Mouse (Mus musculus) adrenal gland (tissue): ENCODE data around the gene Tmem203.

Experiments
- intact Hi-C: fragments of 180-260 bp; cut with DNase I; formaldehyde crosslinking; loops from one replicate; pipeline ENCODE4 v1.15.1; 2025

The Tmem203 gene

DNA sequence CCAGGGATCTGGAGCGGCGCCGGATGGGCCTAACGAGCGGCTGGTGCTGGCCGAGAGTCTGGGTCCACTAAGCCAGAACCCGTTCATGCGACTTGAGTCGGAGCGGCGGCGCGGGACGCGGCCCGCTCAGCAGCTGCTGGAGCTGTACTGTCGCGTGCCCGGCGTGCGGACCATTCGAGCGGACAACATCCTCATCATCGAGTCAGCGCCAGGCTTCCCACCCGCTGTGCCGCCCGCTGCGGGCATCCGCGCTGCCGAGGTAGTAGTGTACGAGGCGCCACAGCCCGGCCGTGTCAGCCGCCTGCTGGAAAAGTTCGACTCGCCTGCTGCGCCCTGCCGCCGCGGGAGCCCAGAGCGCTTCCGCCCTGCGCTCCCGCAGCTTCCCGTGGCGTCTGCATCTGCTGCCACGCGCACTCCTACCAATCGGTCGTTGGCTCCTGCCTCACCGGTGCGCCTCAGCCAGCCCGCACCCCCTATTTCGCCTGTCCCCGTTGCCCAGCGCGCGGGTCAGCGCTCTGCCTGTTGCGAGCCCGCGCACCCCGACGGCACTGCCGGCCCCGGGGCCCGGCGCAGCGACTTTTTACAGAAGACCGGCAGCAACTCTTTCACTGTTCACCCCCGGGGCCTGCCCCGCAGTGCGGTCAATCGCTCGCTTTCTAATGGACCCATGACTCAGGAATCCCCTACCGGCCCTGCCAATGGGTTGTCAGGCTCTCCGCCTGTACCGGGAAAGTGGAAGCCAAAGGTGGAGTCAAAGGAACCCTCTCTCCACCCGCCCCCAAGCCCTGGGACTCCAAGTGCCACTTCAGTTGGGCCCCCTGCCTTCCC is 7.8 kb downstream of the Tmem203 start:
- intact Hi-C loops, result no loop called here

DNA sequence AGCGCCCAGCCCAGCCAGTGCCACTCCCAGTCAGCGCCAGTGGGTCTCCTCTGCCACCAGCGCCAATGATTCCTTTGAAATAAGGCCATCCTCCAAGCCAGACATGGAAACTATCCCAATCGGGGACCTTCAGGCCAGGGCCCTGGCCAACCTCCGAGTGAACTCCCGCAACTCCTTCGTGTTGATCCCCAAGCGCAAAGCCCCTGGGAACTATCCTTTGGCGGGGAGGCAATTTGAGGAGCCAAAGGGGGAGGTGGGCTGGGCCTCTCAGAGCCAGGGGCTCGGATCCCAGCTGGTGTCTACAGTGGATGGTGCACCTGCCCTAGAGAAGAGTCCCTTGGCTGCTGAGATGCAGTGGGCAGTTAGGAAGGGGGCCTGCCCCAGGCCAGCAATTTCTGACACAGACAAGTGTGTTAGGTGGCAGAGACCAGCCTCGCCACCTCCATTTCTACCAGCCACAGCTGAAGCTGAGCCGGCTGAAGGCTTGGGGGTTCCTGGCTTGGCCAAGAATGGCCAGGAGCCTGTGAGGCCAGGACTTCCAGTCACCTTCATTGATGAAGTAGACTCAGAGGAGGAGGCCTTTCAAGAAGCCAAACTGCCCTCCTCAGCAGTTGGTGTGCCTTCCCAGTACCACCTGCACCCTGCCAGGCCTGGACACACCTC is 8.5 kb downstream of the Tmem203 start:
- intact Hi-C loops, result no loop called here

DNA sequence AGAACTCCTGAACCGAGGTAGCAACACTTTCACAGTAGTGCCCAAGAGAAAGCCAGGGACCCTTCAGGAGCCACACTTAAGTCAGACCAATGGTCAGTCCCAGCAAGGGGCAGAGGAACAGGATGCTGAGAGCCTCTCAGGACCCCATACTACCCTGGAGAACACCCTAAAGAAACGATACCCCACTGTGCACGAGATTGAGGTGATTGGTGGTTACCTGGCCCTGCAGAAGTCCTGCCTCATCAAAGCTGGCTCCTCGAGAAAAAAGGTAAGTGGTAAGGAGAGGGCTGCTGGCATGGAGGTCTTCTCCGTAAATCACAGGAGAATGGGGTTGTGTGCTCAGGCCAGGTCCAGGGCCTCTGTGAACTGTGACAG is 9.0 kb downstream of the Tmem203 start:
- intact Hi-C loops, result no loop called here

DNA sequence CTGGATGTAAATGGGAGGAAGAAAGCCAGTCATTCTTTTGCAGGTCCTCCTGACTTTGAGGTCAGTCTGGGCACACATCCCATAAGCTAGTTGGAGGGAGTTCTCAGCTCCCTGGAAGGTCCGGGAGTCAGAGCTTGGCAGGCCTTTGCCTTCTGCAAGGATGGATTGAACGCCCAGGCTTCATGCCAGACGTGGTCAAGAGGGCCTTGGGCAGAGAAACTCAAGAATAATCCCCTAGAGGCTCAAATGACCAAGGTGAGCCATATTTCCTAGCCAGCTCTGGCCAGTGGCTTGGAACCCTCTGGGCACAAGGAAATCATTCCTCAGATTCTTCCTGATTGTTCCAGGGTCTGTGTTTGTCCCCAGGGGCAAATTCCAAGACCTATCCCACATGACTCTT is 9.6 kb downstream of the Tmem203 start:
- intact Hi-C loops, result no loop called here

DNA sequence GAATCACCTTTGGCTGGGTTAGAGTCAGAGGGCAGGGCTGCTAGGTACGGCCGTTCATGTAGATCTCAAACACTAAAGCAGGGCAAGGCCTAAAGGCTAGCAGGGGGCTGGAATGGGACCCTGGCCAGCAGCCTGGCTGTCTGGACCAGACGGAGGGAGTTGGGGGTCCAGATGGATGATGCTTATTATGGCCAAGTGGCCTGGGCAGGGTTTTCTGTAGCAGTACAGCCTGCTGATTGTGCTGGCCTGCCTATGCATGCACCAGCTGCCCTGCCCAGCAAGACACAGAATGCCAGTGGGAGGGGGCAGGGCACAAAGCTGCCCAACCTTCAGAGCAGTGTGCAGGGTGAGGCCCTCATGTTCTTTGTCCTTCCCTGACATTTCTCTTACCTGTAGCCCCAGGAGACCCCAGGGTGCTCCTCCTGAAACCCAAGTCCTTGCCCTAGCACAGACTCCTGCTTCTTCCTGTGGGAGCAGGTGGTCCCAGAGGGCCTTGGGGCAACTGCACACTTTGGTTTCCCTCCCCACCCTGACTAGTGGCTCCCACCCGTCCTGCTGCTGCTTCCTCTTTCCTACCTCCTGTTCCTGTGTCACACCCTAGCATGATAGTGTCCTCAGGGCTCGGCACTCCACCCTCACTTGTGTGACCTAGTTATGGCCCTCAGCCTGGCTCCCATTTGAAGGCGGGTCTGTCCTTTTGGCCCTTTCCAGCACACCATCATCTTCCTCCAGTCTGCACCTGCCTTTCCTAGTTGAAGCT is 10.8 kb downstream of the Tmem203 start:
- intact Hi-C loops, result no loop called here

DNA sequence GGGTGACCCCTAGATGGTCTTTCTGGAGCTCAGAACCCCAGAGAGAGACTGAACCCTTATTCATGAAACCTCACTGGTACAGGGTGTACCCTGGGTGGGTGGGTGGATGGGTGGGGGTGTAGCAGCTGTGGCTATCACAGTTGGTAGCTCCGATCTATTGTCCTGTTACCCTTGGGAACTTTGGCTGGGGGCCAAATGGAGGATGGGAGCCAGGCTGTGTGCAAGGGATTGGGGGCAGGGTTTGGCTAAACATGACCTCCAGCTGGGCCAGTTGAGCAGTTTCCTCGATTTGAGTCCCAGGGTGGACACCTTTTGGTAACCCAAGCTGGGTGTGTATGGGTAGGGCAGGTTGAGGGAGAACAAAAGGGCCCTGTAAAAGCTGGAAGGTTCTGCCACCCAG is 11.5 kb downstream of the Tmem203 start:
- intact Hi-C loops, result no loop called here

DNA sequence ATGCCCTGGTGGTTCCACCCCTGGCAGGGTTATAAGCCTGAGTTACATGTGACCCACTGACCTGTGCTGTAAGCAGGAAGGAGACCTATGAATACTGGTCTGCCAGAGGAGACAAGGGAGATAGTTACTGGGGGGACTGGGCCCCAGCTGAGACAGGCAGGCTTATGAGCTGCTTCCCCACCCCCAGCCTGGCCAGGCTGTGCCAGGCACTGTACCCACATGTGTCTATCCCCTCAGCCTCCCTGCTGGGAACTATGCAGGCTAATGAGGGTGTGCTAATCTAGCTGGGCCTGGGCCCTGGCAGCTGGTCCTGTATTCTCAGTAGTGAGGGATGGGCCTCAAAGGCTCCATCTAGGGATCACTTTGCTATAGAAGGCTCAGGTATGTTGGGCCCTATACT is 12.0 kb downstream of the Tmem203 start:
- intact Hi-C loops, result no loop called here

DNA sequence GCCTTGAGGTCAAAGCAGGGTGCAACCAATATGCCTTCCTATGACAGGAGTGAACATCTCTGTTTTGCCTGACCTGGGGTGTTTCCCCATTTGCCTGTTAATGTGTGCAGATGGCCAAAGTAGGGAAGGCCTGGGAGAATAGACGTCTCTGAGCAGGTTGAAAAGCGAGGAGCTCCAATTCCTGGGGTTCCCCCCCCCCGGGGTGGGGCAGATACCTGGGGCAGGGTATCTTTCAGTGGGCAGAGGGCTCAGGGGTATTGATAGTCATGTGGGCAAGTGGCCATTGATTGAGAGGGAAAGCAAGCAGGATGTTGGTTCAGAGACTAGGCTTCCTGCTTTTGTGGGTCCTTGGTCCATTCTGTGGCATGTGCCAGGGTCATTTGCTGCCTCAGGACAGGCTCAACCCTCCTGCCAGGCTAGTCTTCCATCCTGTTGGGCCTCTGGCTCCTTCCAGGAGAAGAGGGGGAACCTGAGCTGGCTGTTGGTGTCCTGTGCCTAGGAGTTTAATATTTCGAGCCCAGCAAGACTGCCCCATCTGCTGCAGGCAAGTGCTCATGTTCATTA is 12.6 kb downstream of the Tmem203 start:
- intact Hi-C loops, result no loop called here

DNA sequence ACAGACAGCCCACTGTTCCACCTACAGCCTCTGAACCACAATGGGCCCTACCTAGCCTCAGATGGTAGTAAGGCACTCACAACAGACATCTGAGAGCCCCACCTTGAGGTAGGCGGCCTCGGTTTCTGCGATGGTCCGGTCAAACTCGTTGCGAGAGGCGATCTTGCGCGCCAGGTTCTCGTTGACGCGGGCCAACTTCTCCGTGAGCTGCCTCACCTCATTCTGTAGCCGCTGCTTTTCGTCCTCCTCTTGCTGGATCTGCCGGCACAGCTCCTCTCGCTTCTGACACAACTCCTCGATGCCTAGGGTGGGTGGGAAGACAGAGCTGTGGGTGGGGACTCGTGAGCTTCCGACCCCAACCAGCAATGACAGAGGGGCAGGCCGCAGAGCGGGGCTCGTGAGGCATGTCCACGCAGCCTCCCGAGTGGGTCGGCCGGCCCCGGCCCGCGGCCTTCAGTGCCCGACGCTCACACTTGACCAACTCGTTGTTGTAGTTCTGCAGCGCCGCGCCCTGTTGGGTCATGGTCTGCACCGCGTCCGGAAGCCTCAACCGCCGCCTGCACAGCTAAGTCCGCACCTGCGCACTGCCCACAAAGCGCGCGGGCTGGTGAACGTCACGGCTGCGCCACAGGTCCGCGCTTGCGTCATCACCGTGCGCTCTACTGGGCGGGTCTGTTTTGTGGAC is 16.7 kb downstream of the Tmem203 start, which contains the start of the genes Ssna1 and Anapc2:
Gene Ssna1 (minus strand): TSS at position 612 of the 685 bp plus-strand sequence.
Gene Anapc2 (plus strand): TSS at position 652 of the 685 bp plus-strand sequence.
- intact Hi-C loops, result loop anchor here (5.0 kb wide), 1 partner anchor 60 kb away; the partner anchor contains the start of gene Man1b1

DNA sequence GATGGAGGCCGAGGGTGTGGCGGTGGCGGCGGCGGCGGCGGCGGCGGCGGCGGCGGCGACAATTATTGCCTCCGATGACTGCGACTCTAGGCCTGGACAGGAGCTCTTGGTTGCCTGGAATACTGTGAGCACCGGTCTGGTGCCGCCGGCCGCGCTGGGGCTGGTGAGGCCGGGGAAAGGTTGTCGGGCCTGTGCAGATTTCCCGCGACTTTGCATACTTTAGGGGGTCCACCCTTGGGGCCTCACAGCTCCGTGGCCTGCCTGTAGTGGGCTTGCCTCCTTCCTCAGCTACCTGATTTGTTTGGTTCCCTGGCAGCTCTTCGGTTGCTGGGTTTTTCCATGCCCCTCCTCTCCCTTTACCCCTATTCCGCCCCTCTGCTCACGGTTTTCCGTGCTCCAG is 17.3 kb downstream of the Tmem203 start:
- intact Hi-C loops, result loop anchor here (5.0 kb wide), 1 partner anchor 60 kb away; the partner anchor contains the start of gene Man1b1

DNA sequence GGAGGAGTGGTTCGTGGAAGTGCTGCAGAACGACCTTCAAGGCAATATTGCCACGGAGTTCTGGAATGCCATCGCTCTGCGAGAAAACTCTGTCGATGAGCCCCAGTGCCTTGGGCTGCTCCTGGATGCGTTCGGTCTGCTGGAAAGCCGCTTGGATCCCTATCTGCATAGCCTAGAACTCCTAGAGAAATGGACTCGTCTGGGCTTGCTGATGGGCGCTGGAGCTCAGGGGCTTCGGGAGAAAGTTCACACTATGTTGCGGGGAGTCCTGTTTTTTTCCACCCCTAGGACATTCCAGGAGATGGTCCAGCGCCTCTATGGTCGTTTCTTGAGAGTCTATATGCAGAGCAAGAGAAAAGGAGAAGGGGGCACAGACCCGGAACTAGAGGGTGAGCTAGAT is 17.8 kb downstream of the Tmem203 start:
- intact Hi-C loops, result loop anchor here (5.0 kb wide), 1 partner anchor 59 kb away; the partner anchor contains the start of gene Man1b1

DNA sequence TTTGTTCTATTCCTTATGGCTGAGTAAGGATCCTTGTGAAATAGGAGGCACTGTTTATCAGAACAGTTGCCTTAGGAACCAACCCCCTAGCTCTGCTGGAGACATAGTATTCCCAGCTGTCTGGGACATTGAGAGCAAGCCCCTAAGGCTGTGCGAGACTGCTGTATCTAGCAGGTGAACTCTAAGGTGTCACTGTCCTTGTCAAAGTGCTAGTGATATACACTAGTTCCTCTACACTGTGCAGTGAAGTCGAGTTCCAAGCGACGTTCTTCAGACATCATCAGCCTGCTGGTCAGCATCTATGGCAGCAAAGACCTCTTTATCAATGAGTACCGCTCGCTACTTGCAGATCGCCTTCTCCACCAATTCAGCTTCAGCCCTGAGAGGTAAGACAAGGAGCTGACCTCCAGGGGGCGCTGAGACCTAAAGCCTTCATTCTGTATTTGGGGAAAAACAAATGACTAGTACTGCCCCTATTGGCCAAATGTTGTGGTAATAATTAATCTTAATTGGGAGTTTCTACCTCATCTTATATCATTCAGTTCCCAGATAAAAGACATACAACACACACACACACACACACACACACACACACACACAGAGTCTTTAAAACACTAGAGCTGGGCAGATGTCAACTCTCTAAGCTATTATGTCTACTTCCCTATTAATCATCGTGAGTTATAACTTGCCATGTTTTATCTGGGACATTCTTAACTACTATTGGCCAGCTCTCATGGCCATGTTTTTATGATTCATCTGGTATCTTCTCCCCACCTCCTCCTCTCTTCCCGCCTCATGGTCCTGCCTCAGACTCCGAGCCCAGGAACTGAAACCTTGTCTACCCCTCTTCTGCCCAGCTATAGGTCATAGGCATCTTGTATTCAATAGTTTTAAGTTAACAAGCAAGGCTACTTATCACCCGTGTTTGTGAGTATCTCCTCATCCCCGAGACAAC is 24.0 kb downstream of the Tmem203 start:
- intact Hi-C loops, result no loop called here

DNA sequence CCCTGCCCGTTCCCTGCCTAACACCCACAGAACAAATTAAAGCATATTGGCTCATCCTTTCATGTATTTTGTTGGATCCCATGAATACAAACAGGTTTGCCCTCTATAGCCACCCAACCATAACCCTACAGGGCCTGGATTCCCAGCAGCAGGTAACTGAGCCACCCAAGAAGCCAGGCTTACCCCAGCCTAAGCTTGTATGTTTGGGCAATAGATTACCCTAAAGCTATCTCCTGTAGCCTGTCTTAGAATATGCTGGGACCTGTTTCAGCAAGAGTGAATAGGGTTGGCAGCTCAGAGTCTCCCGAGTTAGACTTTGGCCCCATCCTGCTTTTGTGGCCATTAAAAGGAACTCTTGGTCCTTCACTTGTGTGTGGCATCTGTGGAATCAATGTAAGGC is 30.3 kb downstream of the Tmem203 start:
- intact Hi-C loops, result no loop called here

DNA sequence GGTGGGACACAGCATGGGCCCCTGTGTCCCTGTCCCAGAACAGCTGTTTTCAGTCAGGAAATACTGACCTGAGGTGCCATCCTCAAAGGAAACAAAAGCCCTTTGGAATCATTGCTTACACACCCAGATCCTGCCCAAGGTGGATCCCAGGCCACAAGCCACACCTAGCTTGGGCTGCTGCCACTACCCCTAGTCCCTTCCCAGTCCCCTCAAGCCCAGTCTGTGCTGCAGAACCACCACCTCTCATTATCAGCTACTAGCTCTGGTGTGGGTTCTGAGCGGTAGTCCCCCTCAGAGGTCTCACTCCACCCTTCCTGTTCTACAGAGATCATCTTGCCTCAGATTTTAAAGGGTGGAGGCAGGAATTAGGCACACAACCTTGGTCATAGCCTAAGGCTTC is 31.1 kb downstream of the Tmem203 start:
- intact Hi-C loops, result no loop called here

DNA sequence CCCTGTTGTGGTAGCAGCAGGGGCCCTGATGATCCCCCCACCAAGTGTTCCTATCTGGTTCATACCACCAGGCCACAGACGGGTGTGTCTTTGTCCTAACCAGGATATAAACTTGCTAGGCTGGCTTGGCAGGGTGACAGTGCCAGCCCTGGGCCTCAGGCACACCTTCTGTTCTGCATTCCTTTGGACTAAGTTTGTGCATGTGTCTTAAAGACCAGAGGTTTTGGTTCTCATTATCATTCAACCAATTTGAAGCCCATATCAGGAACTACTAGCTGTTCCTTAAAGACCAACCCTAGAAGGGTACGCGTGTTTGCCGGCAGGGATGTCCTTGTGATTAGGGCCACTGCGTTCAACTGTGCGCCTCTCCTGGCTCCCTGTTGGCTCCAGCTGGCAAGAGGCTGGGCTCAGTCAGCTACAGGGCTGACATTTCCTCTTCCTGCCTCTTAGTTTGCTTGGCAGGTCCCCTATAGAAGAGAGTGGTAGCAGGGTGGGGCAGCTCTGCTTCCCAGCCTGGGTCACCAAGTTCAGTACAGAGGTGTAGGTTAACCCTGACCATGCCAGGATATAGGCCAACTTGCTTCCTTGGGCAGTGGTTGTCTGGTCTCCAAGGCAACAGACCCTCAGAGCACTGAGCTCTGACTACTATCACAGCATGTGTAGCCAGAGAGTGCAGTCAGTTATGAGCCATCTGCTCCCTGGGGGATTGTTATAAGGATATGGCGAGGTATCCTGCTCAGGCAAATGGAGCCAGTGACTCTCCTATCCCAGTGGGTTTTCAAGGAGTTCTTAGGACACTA is 31.8 kb downstream of the Tmem203 start:
- intact Hi-C loops, result no loop called here

DNA sequence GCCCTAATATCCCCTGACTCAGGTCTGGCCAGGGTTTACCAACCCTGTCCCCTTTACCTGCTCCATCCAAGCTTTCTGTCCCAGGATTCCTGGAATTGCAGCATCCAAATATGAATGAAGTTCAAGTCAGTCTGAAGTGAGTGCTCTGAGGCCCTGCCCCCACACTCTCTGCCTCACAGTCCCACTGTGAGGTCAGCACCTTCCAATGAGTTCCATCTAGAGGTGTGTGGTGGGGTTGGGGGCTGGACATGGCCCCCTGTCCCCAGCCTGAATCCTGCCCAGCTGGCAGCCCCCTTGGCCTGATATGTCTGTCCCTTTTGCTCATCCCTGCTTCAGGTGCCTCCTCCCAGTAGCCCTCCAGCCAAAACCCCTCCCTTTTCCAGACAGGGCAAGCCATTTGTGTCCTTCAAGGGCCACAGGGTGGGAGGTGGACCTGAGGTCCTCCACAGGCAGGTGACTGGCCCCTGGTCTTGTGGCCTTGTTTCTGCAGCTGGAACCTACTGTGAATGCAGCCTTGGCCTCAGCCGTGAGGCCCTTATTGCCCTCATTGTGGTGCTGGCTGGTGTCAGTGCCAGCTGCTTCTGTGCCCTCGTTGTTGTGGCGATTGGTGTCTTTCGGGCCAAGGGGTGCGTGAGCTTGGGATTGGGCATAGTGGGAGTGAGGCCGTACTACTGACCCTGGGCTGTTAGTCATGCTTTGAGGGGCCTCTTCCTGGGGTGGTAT is 32.8 kb downstream of the Tmem203 start, which contains the start of gene Tmem210:
Gene Tmem210 (plus strand): TSS at position 219 of the 723 bp plus-strand sequence.
- intact Hi-C loops, result no loop called here

DNA sequence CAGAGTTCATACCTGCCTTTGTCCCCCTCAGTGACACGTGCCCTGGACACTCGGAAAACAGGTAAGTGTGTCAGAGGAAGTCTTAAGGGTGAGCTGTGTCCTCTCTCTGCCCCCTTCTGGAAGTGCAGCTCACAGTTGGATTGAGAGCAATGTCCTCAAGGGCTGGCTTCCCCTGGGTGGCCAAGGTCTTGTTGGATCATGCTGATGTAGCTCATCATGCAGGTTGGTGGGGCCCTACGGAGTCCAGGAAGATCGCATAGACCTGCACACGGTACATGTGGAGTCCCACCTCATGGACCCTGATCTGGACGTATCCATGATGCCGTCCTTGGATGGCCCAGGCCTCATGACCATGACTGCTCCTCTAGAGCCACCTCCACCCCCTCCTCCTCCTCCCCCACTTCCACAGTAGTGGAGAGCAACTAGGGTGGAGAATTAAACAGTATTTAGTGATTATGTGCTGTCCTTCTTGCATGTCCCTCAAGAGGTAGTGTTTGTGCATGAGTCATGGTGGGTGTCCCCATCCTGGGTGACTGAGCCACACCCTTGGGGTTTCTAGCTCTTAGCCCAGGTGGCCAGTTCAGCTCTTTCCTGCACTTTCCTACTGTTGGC is 33.6 kb downstream of the Tmem203 start:
- intact Hi-C loops, result no loop called here

DNA sequence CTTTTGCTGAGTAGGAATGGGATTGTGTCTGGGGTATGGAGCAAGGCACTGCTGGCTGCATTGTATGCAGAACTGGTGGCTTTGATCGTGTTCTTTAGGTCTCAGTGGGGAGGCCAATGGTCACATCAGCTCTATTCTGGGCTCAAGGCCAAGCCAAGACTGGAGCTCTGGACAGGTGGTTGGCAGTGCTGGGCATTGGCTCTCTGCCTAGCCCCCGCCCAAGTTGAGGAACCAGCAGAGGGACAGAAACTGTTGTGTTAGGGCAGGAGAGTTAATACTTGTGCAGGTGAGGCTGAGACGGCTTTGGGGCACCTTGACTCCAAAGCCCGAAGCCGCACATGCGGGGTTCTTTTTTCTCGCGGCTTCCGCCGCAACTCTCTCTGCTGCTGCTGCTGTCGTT is 34.4 kb downstream of the Tmem203 start, which contains the start of gene Lrrc26:
Gene Lrrc26 (plus strand): TSS at position 265 of the 400 bp plus-strand sequence.
- intact Hi-C loops, result loop anchor here (5.0 kb wide), 1 partner anchor 38 kb away; no protein-coding TSS in a partner anchor
